Mouse (Mus musculus) neural tube, embryonic 13.5 days (tissue): Measurements from ENCODE around the gene Prrx2. TPM values are rescaled to one million over a fixed set of nuclear protein-coding genes. Genes with fewer than 3 reads are reported as not detected.

Experiments
- polyA plus RNA-seq: library from polyadenylated mRNA; unstranded; fragments of >200 nt; fragmentation: Nextera tagmentation; extraction: Ambion mirVana; gene quantifications from 2 replicates; pipeline ENCODE4 v1.2.1, GENCODE M21; 2015

The Prrx2 gene
- polyA plus RNA-seq, 1 experiment from 2014 or later: 1.7 TPM

Other genes starting within 250 kb of the Prrx2 start
- 0.39 and 0.98 TPM in 2 replicates for gene Cstad, start 239.9 kb upstream of the Prrx2 start, polyA plus RNA-seq
- 0.91 and 1.3 TPM in 2 replicates for gene 1700001O22Rik, start 31.3 kb upstream of the Prrx2 start, polyA plus RNA-seq
- 101 and 107 TPM in 2 replicates for gene Ntmt1, start 27.1 kb upstream of the Prrx2 start, polyA plus RNA-seq
- gene Asb6, start 4.6 kb upstream of the Prrx2 start, polyA plus RNA-seq: 38.2 and 39.8 TPM in 2 replicates
- gene Ptges, start 94.9 kb downstream of the Prrx2 start, polyA plus RNA-seq: 2.4 and 2.7 TPM in 2 replicates
- gene Tor1b, start 118.0 kb downstream of the Prrx2 start, polyA plus RNA-seq: 14.9 and 16.3 TPM in 2 replicates
- gene Tor1a, start 133.0 kb downstream of the Prrx2 start, polyA plus RNA-seq: 92.3 and 105 TPM in 2 replicates
- 92.3 and 95.2 TPM in 2 replicates for gene BC005624, start 147.2 kb downstream of the Prrx2 start, polyA plus RNA-seq
- gene Usp20, start 147.3 kb downstream of the Prrx2 start, polyA plus RNA-seq: 48.9 and 49.6 TPM in 2 replicates